Mouse (Mus musculus): ENCODE results near the gene D10Jhu81e.

Gene D10Jhu81e

DNA sequence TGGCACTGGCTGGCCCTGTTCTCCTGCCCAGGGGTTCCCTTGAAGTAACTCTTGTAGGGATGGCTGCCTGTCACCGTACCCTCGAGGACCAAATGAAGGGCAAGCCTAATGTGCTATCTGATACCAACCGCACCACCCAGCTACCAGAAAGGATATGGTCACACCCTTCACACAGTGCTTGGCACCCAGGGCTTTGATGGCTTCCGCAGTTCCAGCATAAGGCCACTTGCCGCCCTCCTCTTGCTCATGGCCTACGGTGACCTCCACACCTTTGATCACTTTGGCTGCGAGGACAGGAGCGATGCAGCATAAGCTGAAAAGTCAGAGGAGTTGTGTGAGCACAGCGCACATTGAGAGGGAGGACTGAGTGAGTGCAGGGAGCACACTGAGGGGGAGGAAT is 6.3 kb downstream of the D10Jhu81e start:
- DNase-seq (ENCODE audit: low read depth, low spot score): no peak

DNA sequence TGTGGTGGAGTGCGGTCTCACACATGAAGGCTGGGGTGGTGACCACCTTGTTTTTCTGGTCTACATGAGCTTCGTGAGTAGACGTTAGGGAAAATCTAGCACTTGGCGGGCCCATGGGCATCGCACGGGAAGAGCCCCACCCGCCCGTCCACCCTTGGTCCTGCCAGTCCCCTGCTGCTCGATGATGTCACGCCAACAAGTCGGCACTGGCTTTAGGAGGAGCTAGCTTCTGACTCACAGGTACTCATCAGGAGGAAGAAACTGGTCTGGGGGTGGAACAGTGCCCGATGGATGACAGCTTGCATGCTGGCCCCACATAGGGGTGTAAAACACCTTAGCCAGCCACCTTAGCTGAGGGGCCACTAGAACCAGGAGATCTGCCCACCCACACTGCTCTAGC is 6.9 kb downstream of the D10Jhu81e start:
- DNase-seq (ENCODE audit: low read depth, low spot score): no peak

DNA sequence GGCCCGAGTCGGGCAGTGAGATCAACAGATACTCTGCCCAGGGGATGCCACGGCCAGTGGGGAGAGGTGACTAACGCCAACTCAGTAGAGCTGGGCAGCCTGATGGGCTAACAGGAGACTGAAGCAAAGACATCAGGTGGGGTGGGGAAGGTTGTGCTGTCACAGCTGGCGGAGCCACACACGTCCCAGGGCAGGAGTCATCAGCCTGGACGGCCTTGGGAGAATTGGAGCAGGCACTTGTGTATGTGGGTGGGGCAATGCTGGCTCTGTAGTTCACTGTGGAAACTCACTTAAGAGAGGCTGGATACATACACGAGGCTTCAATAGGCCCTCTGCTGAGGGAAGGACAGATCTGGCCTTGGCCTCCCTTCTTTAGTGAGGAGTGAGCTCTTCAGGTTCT is 8.5 kb downstream of the D10Jhu81e start:
- no peak for DNase-seq (ENCODE audit: low read depth, low spot score)

DNA sequence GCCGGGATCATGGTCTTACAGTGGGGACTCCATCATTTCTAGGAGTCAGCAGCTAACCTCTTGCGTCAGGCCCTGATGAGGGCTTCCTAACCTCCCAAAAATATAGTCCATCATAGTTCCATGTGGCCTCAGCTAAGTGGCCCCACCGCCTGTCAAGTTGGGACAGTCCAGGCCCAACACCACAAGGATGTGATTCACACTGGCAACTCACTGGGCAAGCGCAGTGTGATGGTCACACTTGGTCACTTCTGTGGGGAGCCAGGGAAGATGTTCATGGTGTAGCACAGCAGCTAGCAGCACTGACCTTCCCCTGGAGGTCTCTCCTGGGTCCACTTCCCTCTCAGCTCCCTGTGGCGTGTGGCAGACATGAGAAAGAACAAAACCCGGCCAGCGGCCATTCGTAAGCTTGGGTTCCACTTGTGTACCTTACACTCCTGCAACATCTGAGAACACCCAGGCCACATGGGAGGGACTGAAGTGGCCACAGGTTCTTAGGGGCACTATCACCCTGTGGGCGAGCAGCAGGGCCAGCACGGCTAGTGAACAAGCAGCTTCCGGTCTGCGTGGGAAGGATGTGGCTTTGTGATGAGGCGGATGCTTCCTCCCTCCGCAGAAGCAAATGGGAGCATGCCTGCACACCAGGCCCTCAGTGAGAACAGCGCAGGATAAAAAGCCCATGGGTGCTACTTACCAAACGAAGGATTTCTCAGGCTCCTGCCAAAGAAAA is 9.1 kb downstream of the D10Jhu81e start:
- DNase-seq (ENCODE audit: low read depth, low spot score): no peak

DNA sequence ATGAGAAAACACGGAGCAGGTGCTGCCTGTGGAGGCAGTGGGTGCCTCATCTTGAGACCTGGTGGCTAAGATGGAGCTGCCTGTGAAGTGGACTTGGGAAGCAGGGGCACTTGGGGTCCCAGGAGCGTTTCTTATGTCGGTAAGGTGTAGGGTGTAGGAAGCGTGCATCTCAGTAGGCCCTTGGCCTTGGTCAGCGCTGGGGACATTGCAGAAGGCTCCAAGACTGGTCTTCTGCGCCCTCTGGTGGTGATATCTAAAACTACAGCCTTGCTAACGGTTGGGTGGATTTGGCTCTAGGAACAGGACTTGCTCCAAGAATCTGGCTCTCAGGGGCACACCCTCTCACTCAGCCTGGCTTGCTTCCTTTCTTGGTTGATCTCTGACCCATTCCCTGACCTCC is 9.7 kb downstream of the D10Jhu81e start:
- DNase-seq (ENCODE audit: low read depth, low spot score): peak; percentile 80

DNA sequence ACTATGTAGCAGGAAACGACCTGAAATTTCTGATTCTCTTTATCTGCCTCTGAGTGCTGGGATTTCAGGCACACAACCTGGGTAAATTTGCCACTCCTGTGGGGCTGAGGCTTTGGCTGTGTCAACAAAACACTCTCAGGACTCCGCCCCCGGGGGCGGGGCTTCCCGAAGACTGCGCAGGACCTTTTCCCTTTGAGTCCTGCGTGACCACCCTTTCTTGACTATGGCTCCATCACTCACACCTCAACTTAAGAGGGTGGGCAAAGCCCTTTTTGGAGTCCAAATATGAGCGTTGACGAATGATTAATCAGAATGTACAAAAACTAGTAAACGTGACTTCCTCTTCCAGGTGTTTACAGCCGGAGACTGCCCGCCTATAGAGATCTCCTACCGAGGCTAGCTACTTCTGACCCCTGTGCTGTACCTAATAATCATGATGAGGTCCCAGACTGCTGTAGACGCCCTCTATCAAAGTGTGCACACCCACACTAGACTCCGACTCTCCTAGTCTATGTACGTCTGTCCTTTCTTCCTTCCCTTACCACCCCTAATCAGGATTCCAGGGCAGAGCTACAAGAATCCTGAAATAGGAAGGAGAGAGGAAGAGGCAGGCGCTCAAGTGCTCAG is 10.2 kb downstream of the D10Jhu81e start:
- DNase-seq (ENCODE audit: low read depth, low spot score): peak; percentile 68

DNA sequence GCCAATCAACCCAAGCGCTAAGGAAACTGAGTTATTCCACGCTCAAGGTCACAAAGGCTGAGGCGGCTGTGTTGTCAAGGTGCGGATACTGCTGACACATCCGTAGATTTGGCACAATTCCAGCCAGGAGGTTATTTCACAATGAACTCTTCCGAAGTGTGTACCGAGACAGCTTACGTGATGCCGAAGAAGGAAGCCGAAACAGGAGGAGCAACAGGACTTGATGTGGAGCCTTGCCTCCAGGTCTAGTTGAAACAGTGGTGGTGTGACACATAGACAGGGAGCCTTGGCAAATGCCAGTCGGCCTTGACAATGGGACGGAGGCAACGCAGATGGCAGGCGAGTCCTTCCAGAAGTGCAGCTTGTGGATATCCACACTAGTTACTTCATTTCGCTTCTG is 11.5 kb downstream of the D10Jhu81e start:
- peak; percentile 31 for DNase-seq (ENCODE audit: low read depth, low spot score)

DNA sequence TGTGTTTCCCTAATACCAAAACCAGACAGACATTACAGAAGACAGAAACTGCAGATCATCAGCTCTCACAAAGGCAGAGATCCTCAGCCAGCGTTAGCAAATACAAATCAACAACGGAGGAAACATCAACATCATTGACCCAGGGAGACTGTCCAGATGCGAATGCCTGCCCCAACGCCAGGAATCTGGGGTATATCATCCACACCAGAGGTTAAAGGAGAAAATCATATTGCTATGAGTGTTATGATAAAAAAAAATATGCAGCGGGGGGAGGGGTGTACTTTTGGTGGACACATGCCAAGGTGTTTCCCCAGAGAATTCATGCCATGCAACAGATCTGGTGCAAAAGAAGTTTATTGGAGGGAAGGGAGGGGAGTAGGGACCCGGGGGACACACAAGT is 12.7 kb downstream of the D10Jhu81e start:
- DNase-seq (ENCODE audit: low read depth, low spot score): no peak

DNA sequence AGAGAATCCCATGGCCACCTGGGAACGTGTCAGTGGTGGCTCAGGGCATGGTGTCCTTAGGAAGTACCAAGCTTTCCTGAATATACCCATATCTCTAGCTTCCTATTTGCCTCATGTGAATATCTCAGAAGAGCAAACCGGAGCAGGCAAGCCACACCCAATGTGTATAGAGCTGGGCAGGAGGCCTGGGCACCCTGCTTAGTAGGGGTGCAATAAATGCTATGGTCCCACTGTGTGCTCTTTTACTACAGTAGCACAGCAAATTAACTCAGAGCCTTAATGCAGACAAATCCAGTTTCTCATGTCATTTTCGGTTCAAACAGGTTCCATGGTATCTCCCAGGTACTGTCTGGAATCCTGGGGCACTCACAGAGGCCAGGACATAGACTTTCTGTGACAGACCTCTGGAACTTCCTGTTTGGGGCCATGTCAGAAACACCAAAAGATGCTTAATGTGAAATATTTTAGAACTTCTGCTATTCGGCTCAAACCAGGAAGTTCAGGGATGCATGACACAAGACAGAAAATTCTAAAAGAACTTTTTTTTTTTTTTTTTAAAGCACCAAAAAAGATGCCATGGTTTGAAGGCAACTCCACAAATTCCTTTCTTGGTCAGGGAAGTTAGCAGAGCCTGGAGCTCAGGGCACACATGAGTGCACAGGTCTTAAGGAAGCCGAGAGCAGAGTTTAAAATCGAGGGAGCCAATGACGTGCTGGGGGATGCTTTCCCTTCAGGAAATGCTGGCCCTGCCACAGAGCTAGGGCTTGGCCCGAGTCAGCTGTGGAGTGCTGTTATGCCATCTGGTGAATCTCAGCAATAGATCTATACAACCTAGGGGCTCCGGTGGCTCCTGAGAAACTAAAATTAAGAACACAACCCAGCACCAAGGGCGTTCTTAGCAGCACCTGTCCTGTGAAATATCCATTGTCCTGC is 20.5 kb downstream of the D10Jhu81e start:
- DNase-seq (ENCODE audit: low read depth, low spot score): no peak

DNA sequence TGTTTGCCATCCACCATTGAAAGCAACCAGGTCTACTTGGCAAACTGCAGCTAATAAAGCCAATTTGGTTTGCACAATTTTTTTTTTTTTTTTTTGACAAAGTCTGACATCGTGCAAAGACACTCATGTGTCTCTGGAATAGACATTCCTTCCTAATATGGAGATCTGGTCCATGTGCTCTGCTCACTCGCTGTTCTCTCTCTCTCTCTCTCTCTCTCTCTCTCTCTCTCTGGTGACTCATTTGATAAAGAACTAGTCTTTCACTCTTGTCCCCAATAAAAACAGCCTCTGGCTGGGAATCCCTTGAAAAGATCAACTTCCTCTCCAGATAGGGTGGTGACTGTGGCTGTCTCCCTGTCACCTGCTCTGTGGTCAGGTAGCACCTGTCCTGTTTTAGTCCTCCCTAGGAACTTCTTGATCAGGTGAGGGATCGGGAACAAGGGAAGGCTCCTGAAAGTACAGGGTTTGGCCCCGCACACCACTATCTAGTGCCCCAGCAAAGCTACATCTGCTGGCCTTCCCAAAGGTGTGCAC is 21.6 kb downstream of the D10Jhu81e start:
- no peak for DNase-seq (ENCODE audit: low read depth, low spot score)

DNA sequence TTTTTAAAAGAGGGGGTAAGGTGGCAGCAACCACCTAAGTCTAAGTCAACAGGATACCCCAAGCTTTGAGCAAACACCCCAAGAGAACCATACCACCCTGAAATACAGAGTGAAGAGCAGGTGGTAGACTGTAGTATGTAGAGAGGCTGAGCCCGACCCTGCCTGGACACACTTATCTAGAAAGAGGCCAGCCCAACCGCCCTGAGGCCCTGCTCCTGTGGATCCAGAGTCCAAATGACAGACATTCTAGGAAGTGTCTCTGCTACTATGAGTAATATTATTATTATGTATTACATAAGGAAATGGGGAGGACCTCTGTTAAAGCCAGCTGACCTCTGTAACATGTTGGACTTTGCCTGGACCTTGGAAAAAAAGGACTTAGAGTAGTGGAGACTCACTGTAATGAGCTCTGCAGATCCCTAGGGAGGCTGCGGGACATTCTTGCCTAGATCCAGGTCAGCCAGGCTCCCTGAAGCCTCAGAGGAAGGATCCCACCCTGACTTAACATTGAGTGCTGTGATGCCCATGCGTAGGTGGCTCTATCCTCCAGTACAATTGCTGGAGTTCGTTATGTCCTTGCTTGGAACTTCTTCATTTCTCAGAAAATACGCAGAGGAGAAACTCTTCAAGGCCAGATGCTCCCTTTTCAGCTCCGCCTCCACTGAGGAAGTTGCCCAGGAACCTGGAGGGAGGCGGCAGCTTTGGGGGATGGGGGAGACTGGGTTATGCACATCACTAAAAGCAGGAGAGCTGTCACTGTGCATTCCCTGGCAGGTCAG is 25.7 kb downstream of the D10Jhu81e start:
- DNase-seq (ENCODE audit: low read depth, low spot score): no peak

DNA sequence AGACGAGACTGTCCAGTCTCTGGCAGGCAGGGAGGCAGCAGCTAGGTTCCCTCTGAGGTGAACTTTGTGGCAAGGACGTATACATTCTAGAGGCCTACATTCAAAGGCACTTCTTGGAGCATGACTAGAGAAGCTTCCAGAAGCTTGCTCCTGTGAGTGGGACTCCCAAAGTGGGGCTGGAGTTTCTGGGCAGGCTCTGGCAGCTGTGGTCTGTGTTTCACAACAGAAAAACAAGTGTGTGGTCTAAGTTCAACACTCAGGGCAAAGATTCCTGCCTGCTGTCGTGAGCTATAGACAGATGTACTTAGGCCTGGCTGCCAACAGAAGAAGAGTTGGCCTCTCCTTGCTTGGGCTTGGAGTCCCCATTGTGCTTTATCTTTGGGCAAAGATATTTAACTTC is 28.7 kb downstream of the D10Jhu81e start:
- DNase-seq (ENCODE audit: low read depth, low spot score): no peak

DNA sequence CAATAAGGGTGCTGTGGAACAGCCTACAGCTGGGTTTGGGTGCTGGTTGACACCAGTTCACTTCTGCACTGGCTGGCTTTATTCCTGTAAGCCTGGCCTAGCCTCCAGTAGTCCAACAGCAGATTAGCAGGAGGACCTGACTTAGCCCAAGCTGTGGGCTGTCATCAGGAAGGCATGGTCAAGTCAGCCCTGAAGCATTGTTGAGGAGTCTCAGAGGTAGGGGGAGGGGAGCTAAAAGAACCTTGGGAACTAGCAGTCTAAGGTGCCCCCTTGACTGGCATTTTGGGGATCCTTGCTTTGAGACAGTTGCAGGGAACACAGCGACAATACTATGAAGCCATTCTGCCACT is 29.4 kb downstream of the D10Jhu81e start:
- no peak for DNase-seq (ENCODE audit: low read depth, low spot score)

DNA sequence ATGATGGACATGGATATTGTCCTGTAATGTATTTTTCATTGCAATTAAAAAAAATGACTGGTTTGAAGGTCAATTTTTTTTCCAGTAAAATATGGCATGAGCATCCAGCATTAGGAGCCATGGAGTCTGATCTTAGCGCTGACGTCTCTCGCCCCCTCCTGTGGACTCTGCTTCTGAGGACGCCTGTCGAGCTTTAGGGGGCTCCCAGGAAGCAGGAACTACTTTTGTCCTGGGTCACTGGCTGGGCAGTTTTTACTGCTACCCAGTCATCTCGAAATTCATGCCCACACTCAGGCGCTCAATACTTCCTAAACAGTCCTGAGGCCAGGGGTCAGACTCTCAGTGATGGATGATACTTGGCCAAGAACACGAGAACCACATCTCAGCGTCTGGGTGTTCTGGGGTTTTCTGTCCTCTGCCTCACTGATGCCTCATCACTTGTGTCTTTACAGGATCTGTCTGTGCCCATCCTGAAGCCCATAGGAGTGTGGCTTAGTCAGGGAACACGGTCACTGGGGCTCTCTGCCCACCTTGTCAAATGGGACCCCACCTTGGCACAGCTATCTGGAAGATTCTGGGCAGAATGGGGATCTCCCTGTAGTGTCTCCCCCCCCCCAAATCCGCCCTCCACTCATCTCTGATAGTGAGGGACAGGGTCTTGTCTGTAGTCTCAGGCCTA is 29.9 kb downstream of the D10Jhu81e start:
- no peak for DNase-seq (ENCODE audit: low read depth, low spot score)

DNA sequence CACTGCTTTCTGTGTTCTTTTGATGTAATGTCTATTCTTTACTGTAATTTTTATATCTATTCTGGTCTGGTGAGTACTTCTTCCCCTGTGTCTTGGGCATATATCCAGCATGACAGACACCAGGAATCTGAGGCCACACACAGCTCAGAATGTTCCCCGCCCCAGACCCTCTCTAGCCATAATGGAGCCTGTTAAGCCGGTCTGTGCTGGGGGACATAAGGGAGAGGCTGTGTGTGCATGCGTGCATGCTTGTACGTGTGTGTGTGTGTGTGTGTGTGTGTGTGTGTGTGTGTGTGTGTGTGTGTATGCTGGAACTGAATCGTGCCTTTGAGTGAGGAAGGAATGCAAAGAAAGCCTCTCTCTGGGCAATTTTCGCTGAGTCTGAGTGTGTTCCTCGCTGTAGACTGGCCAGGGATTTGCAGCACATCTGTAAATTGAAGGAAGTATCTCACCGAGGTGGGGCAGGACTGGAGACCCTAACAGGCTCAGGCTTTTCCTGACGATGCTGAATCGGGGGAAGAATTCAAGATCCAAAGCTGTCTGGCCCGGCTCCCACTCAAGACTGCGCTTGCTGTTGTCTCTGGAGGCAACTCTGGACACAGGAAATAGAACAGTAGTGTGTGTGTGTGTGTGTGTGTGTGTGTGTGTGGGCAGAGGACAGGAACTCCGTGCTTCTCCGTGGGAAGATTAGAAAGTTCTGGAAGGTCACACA is 30.6 kb downstream of the D10Jhu81e start:
- DNase-seq (ENCODE audit: low read depth, low spot score): no peak

DNA sequence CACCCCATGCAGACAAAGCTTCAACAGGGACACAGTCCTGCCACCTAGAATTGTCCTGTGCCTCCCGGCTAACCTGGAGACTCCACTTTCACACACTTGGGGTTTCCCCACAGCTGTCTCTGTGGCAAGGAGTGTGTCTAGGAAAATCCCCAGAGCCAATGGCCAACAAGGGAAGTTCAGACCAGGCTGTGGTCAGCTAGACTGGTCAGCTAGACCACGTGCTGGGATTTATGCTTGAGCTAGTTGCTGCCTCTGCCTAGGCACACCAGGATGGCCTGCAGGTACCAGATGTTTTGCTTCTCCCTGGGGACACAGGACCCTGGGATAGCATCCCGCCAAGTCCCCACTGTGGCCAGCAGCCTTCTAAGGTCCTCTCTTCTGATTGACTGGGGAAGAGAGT is 32.4 kb downstream of the D10Jhu81e start:
- DNase-seq (ENCODE audit: low read depth, low spot score): no peak

DNA sequence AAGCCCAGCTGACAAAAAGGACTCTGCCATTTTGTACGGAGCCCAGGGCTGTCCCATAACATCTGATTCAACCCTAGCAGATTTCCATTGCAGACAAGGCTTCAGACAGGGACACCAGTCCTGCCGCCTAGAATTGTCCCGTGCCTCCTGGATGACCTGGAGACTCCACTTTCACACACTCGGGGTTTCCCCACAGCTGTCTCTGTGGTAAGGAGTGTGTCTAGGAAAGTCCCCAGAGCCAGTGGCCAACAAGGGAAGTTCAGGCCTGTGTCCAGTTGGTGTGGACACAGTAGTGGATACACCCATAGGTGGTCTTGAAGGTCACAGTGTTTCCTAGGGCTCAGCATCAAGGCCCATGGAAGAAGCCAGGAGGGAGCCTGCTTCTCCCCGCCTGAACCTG is 33.6 kb downstream of the D10Jhu81e start:
- no peak for DNase-seq (ENCODE audit: low read depth, low spot score)

DNA sequence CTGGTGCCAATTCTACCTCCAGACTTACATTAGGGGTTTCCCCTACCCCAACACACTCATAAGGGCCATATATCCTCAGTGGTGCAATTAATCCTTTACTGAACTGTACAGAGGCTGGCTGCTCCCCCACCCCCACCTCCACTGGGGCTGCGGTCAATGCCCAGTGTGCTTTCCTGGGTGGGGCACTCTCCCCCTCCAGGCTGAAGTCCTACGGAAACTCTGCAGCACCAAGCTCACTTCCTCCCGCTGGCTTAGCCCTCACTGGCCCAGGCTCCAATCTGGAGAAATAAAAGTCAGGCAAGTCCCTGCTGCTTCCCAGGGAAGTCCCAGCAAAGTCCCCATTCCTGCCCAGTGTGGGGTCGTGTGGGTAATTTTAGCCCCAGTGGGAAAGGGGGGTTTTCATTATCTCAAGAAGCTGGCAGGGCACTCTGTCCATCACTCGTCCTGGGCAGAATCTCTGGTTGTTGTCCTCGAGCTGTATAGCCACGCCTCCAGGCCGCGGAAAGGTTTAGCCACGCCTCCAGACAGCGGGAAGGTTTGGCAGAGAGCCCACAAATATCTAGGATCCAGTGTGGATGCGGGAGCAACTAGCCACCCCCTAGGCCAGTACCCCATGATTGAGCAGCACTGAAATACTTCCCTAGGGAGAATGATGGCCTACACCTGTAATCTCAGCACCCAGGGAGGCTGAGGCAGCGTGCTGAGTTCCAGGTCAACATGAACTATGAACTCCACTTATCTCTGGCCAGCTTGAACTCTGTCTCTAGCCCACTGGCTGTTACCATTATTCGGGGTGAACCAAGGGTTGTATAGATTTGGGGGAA is 34.4 kb downstream of the D10Jhu81e start:
- peak; percentile 41 for DNase-seq (ENCODE audit: low read depth, low spot score)

DNA sequence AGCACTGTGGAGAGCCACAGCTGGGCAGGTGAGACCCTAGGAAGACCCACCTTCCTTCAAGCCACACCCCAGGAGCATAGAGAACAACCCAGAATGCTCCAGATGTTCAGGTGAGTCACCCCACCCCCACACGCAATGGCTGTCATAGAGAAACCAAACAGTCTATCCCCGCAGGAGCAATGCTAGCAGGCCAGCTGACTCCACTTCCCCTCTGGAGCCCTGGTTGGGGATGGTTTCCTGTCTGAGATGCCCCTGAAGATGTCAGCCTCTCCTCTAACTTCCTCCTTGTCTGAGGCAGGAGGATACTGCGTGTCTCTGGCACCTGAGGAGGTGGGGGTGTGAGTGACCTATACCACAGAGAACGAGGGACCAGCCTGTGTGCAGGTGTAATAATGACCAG is 35.2 kb downstream of the D10Jhu81e start:
- no peak for DNase-seq (ENCODE audit: low read depth, low spot score)
